Mouse (Mus musculus) layer of hippocampus, adult 9-11 months (tissue): Measurements from ENCODE around the gene Mindy2.

Source experiments
- DNase-seq: peaks from one replicate; pipeline ENCODE4 v3.0.0; 2022

Mindy2 gene

DNA sequence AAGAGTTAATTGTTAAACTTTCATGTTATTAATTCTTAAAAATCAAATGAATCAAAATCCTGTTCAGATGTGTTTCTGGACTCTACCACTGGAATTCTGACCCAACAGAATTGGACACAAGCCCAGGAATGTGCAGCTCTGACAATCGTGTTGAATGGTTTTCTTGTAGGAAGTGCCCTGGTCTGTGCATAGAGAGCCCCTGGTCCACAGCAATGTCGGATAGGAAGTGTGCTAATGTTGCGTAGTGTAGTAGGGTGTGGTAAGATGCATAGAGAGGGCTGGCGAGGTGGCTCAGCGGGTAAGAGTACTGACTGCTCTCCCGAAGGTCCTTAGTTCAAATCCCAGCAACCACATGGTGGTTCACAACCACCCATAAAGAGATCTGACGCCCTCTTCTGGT is 9.8 kb upstream of the Mindy2 start:
- no peak for DNase-seq

DNA sequence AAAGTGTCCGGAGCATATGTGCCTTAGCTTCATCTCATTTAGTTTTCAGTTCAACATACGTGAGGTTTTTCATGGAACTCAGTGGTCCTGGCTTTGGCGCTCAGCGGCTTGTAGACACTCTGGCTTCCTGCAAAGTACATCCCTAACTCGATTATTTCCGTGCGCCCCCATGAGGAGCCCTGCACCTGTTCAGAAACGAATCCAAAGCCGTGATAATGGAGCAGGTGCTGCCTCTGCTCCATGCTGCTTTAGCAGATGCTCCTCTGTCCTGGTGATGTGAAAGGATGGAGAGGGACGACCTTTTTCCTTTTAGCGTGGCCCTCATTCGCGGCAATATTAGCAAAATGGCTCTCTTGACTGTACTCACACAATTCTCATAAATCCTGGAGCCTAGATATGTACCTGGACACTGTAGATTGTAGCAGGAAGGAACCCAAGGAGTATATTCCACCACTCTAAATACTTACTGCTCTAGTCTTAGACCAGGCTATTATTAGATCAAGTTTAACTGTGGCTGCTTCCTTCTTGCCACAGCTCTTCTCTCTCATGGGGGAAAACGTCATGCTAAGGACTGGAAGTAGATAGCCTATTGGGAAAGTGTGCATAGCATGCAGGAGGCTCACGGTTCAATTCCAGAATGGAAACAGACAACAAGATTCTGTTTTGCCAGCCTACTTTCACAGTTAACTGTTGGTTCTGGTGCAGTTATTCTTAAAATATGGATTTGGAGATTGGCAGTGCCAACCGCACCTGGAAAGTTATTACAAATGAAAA is 8.6 kb upstream of the Mindy2 start:
- no peak for DNase-seq

DNA sequence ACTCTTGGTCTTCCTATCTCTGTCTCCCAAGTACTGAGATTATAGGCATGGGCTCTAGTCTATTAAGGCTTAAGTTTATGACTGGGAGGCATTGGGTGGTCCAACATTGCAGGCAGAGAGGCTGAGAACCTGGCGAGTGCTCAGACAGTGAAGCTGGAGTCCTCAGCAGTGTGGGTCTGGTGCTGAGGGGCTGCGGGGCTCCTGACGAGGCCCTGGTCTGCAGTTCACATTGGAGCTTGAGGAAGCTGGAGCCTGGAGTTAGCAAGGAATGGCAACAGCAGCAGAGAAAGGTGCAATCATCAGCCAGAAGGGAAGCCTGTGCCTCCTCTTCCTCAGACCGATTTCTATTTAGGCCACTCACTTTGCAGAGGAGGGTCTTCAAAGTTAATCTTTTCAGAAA is 7.9 kb upstream of the Mindy2 start:
- no peak for DNase-seq

DNA sequence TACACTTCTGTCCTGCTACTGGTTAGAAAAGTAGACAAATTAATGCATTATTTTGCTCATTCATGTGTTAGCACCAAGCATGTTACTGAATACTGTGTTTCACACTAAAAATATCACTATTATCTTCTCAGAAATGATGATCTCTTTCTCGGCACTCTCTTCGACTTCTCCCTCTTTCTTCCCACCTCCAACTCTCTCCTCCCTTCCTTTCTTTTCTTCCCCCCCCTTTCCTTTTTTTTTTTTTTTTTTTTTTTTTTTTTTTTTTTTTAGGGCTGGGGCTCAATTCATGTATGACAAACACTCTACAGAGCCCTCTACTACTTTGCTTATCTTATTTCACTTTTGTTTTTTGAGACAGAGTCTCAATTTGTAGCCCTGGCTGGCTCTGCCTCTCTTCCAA is 1.3 kb upstream of the Mindy2 start:
- no peak for DNase-seq

DNA sequence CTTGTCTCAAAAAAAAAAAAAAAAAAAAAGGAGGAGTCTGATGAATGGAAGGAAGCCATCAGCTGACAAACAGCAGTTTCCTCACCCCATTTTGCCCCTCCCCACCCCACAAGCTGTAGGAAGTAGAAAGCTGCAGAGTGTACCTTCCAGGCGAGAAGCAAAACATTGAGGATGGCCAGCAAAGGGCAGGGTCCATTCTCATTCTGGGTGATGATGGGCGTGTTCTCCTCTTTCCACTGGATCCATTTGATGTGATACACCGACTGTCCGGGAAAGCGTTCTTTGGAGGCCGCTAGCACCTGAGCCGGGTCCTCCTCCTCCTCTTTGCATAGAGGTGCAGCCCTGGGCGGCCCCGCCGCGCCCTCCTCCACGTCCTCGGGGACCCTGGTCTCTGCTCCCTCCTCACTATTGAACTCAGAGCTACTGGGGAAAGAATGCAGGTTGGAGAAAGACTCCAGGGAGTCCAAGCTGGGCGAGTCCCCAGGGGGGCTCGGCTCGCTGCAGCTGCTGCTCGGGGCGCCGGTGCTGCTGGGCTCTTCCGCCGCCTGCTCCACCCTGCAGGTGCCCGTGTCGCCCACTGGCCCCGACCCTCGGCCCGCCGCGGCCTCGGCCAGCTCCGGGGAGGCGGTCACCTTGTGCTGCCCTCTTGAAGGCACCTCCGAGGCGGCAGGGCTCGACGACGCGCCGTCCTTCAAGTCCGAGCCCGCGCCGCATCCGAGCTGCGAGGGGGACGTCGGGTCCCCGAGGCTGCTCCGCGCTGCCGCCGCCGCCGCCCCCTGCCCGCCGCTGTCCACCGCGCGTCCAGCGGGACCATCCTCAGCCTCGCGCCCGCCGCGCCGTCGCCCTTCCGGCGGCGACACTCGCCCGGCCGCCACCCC is 605 bp downstream of the Mindy2 start, which contains the start of gene Gm10642:
Gene Gm10642 (plus strand): TSS at position 122 of the 878 bp plus-strand sequence.
- peak; percentile 74 for DNase-seq

DNA sequence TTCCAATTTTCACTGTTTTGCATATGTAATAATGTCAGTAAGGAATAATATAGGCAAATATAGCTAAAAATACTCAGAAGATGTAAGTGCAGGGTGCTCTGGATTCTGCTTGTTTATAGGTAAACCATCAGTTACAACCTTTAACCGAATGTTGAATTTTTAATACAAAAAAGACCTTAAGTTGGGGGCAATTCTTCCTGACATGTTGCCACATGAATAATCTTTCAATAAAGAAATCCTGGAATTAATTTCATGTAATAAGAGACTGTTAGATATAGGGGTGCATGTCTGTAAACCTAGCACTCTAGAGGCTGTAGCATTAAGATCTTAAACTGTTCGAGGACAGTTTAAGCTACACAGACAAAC is 1.2 kb downstream of the Mindy2 start:
- no peak for DNase-seq

DNA sequence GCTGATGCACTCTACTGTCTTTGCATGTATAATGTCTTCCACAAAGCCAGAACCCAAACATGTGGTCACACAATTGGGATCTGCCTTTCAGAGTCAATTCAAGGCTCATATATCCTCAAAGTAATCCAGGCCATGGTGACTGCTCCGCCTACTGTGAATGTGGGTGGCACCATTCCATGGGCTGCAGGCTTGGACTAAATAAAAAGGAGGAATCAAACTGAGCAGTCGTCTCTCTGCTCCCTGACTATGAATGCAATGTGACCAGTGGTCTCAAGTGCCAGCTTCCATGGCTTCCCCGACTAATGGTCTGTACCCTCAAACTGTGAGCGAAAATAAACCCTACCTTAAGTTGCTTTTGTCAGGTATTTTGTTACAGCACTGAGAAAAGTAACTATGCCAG is 2.5 kb downstream of the Mindy2 start:
- DNase-seq, result no peak

DNA sequence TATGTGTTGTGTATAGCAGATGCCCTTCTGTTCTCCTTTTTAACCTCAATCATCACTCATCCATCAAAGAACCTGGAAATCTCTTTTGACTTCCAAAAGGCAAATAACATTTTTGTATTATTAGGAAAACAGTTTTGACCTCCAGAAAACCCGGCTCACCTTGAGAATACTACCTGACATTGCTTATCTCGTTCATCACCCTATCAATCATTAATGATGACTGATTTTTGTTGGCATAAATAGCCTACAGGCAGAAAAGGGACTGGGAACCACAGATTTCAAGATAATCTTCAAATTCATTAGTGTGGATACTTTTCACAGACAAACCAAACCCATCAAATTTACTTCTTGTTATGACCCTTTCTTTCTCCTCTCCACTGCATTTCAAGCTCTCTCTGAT is 3.1 kb downstream of the Mindy2 start:
- no peak for DNase-seq

DNA sequence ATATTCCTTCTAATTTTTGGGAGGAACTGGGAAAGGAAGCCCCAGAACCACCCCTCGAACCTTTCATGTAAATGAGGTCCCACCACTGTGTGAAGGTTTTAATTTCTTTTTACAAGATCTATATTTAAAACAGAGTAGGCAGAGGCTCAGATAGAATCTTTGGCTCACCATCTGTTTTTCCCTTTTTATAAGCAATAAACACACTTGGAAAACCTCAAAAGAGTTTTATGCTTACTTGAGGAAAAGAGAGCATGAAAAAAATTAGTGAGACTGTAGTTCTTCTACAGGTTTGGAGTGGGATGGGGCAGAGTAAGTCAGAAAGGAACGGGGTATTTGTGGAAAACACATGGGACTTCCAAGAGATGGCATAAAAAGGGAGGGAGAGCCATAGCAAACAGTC is 4.8 kb downstream of the Mindy2 start:
- no peak for DNase-seq

DNA sequence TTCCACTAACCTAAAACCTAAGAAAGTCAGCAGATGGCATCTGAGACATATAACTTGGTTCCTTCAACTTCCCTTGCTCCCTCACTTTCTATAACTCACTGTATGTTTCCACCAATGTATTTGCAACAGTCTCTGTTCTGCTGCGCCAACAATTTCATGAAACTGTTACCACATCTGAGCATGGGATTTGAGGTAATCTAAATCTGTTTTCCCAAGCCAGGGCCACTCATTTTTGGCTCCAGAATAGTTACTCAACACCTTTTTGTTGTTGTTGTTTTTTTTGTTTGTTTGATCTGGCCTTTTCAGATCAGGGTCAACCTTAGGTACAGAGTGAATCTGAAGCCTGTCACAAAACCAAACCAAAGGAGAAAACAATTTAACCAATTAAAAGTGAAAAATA is 6.0 kb downstream of the Mindy2 start:
- DNase-seq, result no peak

DNA sequence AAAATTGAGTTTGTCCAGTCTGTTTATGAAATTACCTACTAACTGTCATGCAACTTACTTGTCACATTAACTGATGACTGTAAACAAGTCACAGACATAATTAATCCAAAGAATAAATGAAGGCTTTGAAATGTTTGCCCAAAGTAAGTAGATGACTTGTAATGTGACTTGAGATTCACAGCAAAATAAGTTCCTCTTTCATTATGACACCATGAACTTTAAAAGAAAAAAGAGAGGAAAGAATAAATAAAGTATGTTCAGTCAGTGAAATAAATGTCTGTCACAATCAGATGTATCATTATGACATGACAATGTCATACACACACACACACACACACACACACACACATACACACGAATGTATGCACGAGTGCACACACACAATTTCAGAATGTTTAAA is 6.7 kb downstream of the Mindy2 start:
- no peak for DNase-seq

DNA sequence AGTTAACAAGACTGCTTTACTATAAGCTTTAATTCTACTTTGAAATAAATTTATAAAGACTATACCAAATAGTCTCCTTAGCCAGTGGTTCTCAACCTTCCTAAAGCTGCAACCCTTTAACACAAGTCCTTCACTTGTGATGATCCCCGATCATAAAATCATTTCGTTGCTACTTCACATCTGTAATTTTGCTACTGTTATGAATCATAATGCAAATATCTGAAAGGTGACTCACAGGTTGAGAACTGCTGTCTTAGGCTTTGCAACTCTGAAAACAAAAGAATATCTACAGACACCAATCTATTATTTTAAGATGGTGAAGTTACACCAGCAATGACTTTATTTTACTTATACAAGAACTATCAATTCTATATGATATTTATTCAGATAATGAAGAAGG is 20.2 kb downstream of the Mindy2 start:
- DNase-seq, result no peak

DNA sequence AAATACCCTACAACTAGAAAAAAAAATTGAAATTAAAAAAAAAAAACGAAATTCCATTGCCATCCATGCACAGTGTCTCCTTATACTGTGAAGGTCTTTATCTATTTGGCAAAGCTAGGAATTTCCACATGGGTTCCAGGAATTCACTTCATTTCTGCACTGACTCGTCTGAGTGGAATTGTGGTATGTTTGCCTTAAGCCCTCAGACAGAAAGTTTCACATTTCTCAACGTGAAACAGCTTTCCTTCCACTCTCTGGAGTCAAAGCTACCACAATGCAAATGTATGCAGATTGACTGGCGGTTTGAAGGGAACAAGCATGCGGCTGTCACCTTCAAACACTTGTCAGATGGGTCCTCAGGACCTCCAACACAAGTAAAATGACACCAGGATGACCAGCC is 25.3 kb downstream of the Mindy2 start:
- DNase-seq, result no peak

DNA sequence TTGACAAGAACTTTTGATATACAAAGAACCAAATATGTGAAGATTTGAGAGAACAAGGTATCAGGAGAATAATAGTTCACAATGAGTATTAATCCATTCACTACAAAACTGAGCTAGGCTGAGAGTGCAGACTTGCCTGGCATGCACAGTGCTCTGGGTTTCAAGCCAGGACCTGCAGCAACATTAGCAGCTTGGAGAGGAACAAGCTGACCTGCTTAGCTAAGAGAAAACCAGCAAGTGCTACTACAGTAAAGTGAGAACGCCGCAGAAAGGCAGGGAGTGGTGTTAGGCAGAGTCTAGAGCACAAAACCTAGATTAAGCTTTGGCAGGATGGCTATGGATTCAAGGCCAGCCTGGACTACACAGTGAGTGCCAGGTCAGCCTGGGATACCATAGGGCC is 27.3 kb downstream of the Mindy2 start:
- DNase-seq, result peak; percentile 17

DNA sequence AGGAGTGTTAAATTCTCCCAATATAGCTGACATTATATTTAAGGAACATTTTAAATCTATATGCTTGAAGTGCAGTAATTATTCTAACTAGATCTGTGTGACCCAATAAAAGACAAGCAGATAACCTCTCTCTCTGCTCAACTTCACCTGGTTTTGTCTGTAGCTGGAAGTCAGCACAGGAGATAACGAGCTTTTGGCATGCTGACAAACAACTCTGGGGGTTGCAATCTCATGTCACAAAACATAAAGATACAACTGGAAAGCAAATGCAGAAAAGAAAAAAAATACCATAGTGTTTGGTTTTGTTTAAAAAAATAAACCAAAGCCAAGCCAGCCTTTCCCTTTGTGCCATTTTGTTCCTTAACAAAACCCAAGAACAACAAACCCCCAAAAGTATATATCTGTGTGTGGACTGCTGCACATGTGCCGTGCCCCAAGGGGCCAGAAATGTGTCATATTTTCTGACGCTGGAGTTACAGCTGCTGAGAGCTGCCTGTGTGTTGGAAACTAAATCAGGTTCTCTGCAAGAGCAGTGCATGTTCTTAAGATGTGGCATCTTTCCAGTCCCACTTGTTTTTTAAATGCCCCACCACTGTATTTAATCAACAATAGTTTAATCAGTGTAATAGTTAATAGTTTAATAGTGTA is 45.8 kb downstream of the Mindy2 start:
- no peak for DNase-seq

DNA sequence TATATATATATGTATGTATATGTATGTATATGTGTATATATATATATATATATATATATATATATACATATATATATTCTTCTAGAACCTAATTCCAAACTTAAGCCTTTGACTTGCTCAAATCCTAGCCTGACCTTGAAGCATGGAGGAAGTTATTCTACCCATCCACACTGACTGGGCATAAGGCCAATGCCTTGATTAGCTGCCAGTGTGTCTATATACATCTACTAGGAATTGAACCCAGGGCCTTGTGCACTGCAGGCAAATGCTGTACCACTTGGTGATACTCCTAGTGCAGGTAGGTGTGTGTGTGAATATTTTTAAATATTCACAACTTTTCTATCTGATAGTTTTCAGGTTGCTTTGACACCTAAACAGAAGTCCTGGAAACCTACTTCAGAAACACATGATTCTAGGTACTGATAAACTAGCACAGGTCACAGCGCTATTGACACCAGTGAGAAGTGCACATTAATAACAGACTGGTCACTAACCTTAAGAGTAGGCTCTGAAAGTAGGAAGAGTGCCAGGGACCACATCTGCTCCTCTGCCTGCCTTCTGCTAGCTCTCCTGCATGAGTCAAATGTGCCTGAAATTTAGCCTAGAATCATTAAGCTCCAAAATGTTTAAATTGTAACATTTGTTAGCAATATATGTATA is 54.7 kb downstream of the Mindy2 start:
- DNase-seq, result peak; percentile 33

DNA sequence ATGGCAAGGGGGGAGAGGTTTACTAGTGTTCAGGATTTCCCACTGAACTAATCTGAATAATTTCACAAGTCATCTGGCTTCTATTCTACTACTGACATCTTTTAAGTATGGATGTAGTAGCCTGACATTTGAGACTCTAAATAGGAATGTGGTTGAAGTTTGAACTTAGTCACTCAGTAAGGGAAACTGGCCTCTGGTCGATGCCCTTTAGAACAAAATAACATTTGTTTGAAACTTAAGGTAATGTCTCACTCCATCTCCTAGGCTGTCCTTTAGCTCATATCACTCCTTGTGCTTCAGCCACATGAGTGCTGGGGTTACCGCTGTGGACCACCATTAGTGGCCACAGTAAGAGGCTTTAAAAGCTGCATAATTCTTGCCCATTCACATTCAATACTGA is 58.7 kb downstream of the Mindy2 start:
- DNase-seq, result no peak

DNA sequence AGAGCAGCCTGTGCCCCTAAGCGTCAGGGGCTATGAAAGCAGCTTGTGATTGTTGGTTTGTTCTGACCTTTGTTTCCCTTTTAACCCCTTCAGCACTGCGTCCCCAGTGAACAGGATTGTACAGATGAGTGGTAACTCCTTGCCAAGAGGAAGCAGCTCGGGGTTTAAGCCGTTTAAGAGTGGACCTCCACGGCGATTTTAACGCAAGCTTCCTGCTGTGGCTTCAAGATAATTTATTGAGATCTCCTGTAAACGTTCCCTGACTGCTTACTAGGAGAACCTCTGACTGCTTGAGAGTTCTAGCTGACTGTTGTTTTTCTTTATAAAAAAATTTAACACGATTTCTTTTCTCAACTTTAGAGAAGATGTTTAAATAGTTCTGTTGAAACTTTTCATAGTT is 65.5 kb downstream of the Mindy2 start:
- no peak for DNase-seq

DNA sequence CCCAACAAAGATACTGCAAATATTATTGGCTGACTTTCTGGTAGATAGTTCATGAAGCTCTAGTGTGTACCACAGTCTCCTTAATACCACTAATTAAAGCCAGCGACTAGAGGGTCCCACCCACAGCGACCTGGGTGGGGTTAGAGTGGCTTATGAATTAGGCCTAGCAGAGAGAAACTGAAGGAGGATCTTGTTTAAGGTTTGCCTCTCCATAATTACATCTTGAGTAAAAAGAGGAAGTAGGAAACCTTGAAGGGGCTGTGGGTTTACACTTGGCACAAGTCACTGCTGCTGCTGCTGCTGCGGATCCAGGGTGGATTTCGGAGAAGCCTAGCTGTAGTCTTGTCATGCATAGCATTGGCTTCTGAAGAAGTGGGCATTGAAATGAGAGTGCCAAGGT is 66.2 kb downstream of the Mindy2 start:
- no peak for DNase-seq

DNA sequence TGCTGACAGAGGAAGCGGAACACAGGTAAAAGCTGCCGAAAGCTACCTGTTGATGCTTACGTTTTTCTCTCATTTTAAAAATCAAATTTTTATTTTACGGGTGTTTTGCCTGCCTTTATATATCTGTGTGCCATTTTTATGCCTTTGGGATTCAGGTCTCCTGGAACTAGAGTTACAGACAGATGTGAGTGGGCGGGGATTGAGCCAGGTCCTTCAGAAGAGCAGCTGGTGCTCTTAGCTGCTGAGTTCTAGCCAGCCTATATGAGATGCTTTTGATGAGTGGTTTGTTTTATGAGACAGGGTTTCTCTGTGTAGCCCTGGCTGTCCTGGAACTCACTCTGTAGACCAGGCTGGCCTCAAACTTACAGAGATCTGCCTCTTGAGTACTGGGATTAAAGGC is 69.8 kb downstream of the Mindy2 start:
- DNase-seq, result peak; percentile 70

DNA sequence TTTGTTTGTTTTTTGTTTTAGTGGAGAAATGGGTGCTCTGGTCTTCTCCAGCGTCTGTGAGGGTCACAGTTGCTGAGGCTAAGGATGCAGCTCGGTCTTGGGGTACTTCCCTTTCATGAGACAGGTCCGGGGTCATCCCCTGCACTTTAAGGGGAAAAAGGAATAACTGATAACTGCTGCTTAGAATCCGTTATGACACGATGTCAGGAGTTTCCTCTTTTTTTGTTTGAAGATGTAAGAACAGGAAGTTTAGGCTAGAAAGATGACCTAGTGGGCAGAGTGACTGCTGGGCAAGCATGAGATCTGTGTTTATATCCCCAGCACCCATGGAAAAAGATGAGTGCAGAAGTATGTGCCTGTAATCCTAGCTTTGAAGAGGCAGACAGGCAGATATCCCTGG is 71.8 kb downstream of the Mindy2 start:
- no peak for DNase-seq

DNA sequence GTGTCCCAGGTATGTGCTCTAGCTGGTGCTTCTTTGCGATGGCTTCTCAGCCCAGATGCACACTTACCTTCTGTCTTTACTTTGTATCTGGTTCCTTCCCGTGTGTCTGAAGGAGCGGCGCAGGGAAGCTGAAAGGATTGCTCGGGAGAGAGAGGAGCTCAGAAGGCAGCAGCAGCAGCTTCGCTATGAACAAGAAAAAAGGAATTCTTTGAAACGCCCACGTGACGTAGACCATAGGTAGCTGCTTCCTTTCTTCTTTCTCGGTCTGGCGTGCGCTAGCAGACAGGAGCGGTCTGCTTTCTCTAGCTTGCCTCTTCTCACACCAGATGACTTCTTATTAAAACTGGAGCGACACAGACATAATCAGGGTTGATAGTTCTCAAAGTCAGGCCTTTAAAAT is 72.3 kb downstream of the Mindy2 start:
- DNase-seq, result no peak

DNA sequence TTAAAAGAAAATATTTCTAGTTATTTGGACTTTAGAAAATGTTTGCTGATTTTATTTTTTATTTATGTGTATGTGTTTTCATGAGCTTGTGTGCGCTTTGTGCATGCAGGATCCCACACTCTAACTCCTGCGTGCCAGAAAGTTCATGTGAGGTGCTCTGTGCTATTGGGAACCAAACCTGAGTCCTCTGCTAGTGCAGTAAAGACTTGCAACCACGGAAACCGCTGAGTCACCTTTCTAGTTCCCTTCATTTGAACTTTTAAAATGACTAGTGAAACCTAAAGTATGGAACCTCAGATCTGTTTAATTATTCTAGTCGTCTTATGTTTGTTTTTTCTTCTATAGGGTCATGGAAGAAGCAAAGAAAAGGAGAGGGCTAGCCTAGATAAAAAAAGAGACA is 76.0 kb downstream of the Mindy2 start:
- no peak for DNase-seq
